Mouse (Mus musculus): Measurements from ENCODE around the gene Ppef2.
"Not testable (repeated sequence)": the region's sequence is repeated elsewhere in the genome, so short reads cannot be mapped to it uniquely, and the experiment has no call there.

Gene Ppef2

DNA sequence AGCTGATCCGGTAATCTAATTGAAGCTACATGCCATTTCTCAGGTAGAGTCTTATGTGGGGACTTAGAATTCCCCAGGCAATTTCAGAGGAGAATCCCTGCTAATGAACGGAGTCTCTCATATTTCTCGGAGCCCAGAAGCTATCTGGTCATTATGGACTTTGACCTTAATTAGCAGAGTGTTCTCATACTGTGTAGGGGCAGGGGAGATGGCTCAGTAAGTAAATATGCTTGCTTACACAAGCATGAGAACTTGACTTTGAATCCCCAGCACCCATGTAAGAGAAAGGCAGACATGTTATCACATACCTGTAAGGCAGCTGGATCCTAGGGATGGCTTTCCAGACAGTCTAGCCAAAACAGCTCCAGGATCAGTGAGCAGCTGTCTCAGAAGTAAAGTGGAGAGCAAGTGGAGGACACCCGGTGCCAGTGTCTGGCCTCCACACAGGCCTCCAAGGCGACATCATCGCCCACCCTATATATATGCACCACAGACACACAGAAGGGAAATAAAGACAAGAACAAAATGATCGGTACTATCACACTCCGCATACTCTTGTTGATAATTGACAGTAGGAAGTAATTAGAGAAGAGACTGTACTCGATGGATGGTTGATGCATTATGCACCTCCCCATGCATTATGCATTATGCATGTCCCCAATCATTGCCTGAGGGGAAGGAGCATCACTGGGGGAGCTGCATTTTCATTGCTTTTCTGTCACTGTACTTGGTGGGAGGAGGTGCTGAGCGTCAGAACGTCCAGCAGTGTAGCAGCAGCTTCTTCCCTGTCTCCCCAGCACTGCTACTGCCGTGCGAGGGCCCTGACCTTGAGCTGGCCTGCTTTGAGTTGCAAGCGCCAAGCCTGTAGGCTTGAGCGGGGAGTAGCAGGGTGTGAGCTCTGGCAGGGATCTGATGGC, 58.9 kb downstream of the Ppef2 start:
- no peak for ATAC-seq (ENCODE audit: insufficient number of reproducible peaks, low FRiP score, low TSS enrichment)

DNA sequence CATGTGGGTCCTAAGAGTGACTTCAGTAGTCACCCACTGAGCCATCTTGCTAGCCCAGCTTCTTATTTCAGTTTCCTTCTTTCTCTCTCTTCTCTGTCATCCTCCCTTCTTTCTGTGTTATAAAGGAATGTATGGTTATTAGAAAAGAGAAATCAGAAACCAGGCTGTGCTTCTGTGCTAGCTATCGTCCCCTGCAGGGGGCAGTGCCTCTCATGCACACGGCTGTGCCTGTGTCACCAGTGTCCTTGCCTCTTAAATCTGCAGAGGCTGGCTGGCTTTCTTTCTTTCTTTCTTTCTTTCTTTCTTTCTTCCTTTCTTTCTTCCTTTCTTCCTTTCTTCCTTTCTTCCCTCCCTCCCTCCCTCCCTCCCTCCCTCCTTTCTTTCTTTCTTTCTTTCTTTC, 60.4 kb downstream of the Ppef2 start:
- ATAC-seq (ENCODE audit: insufficient number of reproducible peaks, low FRiP score, low TSS enrichment), result not testable (repeated sequence)

DNA sequence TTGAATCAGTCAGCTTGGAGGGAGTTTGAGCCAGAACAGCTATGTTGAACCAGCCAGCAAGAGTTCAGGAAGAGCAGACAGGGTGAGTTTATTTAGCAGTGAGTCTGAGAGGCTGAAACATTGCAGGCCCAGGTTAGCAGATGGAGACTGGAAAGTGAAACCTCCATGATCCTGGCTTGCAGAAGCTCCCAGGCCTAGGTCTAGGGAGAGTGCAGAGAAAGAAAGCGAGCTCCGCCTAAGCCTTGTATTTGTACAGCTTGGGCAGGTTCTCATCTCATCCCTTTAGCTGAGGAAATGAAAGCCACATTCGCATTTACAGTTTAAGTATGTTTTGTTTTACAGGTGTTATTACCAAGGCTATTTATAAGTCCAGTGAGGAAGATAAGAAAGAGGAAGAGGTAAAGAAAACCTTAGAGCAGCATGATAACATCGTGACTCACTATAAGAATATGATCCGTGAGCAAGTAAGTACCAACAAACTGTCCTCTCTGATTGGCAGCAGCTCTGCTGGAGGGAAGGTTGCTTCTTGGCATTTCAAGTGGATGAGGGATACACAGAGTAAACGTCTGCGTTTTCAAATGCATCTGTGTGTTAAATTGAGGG, 67.1 kb downstream of the Ppef2 start:
- ATAC-seq (ENCODE audit: insufficient number of reproducible peaks, low FRiP score, low TSS enrichment), result no peak

GRCm38 (mm10) chr5:92183071-92183830, 72.8 kb downstream of the Ppef2 start:
- no peak for ATAC-seq (ENCODE audit: insufficient number of reproducible peaks, low FRiP score, low TSS enrichment)

Measured in cerebellum, adult (tissue).